Mouse (Mus musculus): ENCODE results near the gene Vmn1r1. TPM values are rescaled to one million over a fixed set of nuclear protein-coding genes. Genes with fewer than 3 reads are reported as not detected.
"Not testable (repeated sequence)": the region's sequence is repeated elsewhere in the genome, so short reads cannot be mapped to it uniquely, and the experiment has no call there.

The Vmn1r1 gene
- total RNA-seq (2021), result not detected
- long read RNA-seq, experiment 1, result 0 reads
- long read RNA-seq, experiment 2, result 0 reads

DNA sequence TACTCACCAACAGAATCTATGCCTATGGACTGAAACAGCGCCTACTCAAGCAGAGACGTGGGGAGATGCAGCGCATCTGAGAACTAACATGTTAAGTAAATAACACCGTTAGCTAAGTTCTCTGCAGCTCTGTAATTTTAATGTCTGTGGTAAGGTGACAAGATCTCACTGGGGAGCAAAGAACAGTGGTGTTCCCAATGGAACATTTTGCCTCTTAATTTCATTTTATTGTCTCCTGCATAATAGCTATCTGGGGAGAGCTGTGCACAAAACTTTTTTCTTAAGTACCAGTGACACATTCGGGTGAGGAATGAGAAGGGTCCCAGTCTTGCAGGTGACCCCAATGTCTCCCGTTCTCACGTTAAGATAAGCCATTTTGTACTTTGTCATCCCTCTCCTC lies at the start of gene Vmn1r1:
Vmn1r1 (minus strand) TSS at position 101 of the 400 bp plus-strand sequence.
- Histone ChIP-seq H3K27ac (no peak within 1 kb of the TSS), H3K4me3 (no peak within 1 kb of the TSS)
- no peak for TF ChIP-seq CTCF (IDR thresholded peaks at IDR 0.05)
- intact Hi-C loops (cut with DNase I), result no loop called here
- no peak for DNase-seq

DNA sequence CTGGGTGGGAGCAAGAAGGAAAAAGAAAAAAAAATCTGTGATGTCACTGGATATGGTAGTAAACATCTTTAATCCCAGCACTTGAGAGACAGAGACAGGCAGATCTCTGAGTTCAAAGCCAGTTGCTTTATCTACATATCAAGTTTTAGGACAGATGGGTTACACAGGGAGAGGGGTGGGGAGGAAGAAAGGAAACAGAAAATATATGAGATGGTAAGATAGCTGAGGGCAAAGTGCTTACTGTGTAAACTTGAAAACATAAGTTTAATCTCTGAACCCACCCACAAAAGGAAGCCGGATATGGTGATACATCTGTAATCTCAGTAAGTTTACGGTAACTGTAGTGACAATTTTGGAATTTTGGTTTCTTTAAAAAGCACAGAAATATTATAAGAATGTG lies 46.0 kb upstream of the Vmn1r1 start:
- TF ChIP-seq CTCF (IDR thresholded peaks at IDR 0.05), result no peak
- Histone ChIP-seq H3K4me3 (no peak overlapping the region), H3K27ac (no peak overlapping the region)
- intact Hi-C loops (cut with DNase I), result no loop called here
- DNase-seq, result no peak

DNA sequence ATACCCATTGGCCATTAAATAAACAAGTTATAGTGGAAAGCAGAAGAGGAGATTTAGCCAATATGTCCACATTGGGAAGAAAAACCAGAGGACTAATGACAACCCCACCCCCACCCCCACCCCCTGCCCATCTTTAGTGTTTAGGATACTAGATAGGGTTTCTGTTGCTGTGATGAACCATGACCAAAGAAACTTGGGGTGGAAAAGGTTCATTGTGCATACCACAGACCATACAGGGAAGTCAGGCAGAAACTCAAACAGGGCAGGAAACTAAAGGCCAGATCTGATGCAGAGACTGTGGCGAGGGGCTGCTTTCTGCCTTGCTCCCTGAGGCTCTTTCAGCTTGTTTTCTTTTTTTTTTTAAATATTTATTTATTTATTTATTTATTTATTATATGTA lies 28.3 kb upstream of the Vmn1r1 start:
- no peak for TF ChIP-seq CTCF (IDR thresholded peaks at IDR 0.05)
- DNase-seq, result no peak
- H3K27ac ChIP-seq, result no peak overlapping the region

DNA sequence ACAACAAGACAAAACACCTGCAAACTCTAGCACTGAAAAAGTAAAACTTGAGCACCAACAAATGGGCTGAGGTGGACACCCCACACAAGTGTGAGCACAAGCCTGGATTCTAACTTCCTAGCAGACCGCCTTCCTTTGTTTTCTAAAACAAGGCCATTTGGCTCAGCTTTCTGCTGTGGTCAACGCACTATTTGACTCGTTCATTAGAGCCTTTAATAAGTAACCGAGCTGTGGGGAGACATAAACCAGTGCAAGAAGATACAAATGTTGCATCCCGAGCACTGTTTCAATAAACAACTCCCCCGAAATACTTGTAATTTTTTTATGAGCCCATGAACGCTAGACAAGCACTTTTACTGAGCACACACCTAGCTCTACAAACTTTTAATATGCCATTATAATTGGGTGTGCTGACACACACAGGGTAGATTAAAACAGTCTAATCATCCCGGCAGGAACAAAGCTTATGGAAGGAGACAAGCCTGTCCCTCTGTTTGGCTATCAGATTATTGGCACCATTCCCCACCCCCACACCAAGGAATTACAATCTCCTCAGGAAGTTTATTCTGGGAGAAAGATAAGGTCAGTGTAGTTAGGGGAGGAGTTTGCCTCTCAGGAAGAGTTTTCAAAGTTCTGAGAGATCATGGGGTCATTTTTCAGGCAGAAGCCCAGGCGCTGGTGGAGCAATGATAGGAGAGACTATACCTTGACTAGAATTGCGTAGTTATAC lies 27.7 kb upstream of the Vmn1r1 start:
- intact Hi-C loops (cut with DNase I), result no loop called here
- TF ChIP-seq CTCF (IDR thresholded peaks at IDR 0.05), result no peak
- no peak for DNase-seq
- Histone ChIP-seq H3K4me3 (no peak overlapping the region), H3K27ac (0 out of 2 replicates have a peak overlapping the region, but pooled peaks have one; percentile 17)

More for the DNA sequence above, 28.3 kb upstream of the Vmn1r1 start:
- intact Hi-C loops (cut with DNase I), result no loop called here
- no peak overlapping the region for H3K4me3 ChIP-seq

DNA sequence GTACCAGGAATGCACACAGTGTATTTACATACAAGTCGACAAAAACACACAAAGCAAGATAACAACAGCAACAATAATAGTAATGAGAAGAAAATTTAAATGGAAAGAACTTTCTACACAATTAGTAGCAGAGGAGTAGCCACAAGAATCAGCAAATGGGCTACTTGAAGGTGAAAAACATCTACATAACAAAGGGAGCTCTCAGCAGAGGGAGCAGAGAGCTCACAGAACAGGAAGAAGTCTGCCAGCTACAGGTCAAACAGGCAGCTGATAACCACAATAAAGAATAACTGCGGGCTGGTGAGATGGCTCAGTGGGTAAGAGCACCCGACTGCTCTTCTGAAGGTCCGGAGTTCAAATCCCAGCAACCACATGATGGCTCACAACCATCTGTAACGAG lies 26.9 kb upstream of the Vmn1r1 start:
- no peak overlapping the region for H3K27ac ChIP-seq
- no peak for DNase-seq
- intact Hi-C loops (cut with DNase I), result no loop called here
- H3K4me3 ChIP-seq, result no peak overlapping the region
- TF ChIP-seq CTCF (IDR thresholded peaks at IDR 0.05), result no peak

DNA sequence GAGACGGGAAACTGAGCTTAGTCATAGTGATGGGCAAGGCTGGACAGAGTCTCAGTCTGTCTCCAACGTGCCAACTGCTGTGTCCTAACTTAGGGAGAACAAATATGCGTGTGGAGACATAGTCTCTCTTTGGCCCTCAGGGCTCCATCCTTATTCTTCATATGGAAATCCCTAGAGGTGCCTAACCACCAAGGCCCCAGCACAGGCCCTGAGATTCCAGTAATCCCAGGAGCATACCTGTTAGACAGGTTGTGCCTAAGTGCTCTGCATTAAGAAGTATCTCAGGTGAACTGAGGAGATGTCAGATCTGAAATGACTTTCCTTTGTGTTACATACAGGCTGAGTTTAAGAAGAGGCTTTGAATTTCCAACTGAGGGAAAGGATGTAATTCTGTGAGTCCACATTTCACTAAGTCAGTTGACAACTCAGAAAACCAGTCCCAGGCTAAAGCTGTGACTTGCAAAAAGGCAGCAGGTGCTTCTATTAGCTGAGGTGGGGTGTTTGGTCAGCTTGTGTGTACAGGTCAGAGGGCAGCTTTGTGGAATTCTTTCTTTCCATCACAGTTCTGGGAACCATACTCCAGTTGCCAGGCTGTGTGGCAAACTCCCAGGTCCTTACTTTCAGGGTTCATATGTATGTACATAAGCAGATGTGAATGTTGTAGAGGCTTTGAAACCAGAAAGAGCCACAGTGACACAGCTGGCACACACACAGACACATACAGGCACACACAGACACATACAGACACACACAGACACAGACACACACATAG lies 25.6 kb upstream of the Vmn1r1 start:
- DNase-seq, result no peak
- Histone ChIP-seq H3K4me3 (no peak overlapping the region), H3K27ac (no peak overlapping the region)
- intact Hi-C loops (cut with DNase I), result no loop called here
- no peak for TF ChIP-seq CTCF (IDR thresholded peaks at IDR 0.05)

DNA sequence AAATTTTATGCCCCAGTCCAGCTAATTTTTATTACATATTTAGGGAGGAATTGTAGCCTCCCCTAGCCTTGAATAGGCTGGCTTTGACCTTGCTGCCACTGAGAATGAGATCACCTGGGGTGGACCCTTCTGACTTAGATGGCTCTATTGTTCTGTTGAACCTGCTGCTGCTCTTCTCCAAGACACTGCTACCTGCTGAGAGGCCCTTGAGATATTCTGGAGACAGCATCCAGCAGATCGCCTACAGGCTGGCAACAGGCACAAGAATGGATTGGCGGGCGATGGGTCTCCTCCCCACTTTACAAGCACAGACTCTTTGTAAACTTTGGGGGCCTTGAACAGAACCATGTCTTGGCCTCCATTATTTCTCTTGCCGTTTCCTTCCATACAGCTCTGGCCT lies 18.2 kb upstream of the Vmn1r1 start:
- DNase-seq; H3K4me3 ChIP-seq; intact Hi-C loops (cut with DNase I); H3K27ac ChIP-seq: not testable (repeated sequence)

DNA sequence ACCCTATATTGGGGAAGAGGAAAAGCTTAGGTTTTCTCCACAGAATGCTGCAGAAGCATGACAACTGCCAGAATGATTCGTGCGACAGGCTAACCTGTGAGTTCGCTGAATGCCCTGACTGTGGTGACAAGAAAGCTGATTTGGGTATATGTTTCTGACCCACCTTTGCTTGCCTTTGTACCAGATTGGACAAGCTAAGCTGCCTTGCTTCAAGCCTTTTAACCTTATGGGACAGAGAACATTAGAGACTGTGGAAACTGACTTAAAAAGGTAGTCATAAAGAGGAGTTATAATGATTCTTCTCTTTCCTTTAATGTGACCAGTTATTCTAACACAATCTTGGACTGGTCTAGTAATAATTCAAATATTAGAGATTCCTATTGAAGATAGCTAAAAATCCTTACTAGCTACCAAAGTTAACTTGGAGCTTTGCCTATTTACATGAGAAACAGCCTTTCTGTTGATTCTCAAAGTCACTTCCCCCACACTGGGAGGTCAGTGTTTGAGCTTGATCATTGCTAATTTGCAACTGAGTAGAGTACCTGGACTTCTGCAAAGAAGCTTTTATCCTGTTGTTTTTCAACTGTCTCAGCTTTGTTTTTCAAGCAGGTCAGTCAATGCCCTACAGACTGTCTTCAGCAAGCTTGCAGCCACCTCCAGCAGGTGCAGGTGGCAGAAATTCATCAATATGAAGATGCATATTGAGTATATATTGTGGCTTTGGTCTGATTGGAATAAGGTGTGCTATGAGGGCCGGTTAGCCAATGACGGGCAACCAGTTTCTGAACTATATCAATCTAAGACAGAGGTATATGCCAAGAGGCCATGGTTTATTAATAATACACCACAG lies 17.4 kb upstream of the Vmn1r1 start:
- no peak overlapping the region for H3K4me3 ChIP-seq
- no peak for TF ChIP-seq CTCF (IDR thresholded peaks at IDR 0.05)
- no peak for DNase-seq
- intact Hi-C loops (cut with DNase I), result no loop called here
- H3K27ac ChIP-seq, result no peak overlapping the region

DNA sequence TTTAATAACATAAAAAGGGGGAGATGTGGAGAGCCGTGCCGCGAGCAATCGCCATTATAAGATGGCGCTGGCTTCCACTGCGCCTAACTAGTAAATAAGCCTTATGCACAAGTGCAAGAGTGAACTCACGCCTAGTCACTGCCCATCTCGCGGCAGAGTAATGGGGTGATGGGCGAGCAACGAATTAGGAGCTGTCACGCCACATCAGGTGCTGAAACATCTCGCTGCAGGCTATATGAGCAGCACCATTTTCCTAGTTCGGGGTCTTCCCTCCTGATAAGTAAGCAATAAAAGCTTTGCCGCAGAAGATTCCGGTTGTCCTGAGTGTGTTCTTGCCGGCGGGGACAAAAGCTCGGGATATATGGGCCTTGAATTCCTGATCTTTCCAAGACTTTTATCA lies 12.7 kb upstream of the Vmn1r1 start:
- H3K27ac ChIP-seq; H3K4me3 ChIP-seq; intact Hi-C loops (cut with DNase I); DNase-seq: not testable (repeated sequence)

DNA sequence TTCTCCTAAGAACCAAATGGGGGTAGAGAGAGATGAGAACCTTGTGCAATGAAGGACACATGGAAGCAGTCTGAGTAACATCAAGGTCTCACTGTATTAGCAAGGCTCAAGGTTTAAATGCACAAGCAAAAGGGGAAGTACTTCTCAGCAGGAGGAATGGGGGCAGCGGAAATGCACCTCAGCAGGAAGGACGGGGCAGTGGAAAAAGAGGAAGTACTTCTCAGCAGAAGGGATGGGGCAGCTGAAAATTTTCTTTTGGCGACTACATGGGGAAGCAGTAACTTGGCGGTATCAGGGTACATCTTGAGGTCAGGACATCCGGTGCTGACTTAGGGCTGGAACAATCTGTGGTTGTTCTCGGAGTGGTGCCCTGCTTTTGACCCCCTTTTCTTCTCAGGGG lies 5.9 kb upstream of the Vmn1r1 start:
- DNase-seq; H3K4me3 ChIP-seq; H3K27ac ChIP-seq; intact Hi-C loops (cut with DNase I): not testable (repeated sequence)

DNA sequence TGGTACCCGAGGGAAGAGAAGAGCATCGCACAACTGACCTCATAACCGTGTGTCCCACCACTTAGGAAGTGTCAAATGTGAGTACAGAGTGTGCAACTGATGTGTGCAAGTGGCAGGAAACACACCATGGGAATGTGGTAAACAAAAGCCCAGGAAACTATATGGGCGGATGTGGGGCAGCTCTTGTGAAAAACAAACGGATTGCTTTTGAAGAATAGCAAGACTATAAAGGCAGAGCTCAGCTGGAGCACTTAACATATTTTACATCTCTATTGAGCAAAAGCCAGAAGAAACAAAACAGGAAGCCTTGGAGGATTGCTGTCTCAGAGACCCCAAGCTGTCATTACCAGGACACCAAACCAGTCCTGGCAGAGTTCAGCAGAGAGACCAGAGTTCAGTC lies 1.3 kb downstream of the Vmn1r1 start:
- no peak for DNase-seq
- Histone ChIP-seq H3K27ac (no peak overlapping the region), H3K4me3 (no peak overlapping the region)
- no peak for TF ChIP-seq CTCF (IDR thresholded peaks at IDR 0.05)
- intact Hi-C loops (cut with DNase I), result no loop called here

DNA sequence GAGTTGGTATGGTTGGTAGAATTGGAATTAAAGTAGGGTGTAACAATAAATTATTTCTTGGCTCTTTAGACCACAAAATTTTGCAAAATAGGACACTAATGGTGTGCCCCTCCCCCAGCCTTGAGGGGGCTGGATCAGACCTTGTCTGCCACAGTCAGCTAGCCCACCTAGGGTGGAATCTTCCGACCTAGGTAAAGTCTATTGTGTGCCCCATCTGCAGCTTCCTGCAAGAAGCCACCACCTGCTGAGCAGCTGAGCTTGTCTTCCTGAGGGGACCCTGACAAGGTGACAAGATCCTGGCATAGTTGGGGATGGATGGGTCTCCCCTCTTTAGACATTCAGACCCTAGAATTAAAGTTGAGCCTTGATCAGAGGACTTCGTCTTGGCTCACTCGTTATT lies 4.7 kb downstream of the Vmn1r1 start:
- H3K4me3 ChIP-seq, result no peak overlapping the region
- no peak for TF ChIP-seq CTCF (IDR thresholded peaks at IDR 0.05)
- DNase-seq, result no peak
- intact Hi-C loops (cut with DNase I), result no loop called here
- H3K27ac ChIP-seq, result no peak overlapping the region

DNA sequence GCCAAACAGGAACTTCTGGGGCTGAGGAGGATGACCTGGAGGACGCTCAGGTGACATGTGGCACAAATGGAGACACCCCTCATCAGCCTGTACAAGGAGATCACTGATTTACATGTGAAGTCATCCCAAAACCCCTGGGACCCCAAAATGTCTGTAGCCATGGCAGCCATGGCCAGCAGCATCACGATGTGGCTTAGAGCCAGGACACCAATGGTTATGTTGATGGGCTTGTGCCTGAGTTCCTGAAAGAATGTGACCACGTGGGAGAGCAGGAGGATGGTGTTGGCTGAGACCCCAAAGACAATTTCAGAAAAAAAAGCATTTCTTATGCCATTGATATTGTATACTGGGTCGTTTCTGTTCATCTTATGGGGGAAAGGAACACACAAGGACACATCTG lies 6.6 kb downstream of the Vmn1r1 start:
- Histone ChIP-seq H3K4me3 (no peak overlapping the region), H3K27ac (no peak overlapping the region)
- no peak for TF ChIP-seq CTCF (IDR thresholded peaks at IDR 0.05)
- no peak for DNase-seq
- intact Hi-C loops (cut with DNase I), result no loop called here
